Mouse (Mus musculus): ENCODE measurements around the gene Kdf1. TPM values are rescaled to one million over a fixed set of nuclear protein-coding genes. Genes with fewer than 3 reads are reported as not detected.

The Kdf1 gene
- polyA plus RNA-seq, 1 experiment from 2014 or later: 0.41 TPM

GRCm38 (mm10) chr4:133536652-133537051 lies 17.9 kb downstream of the Kdf1 start:
- no peaks in the 10 kb centered on the region for H3K27me3 ChIP-seq
- no peak overlapping the region for H3K27ac ChIP-seq (replicated peaks)
- peaks cover 63% of the 10 kb centered on the region for H3K36me3 ChIP-seq
- H3K4me3 ChIP-seq: no peak overlapping the region
- H3K4me1 ChIP-seq: no peaks in the 10 kb centered on the region
- no peak overlapping the region for H3K4me2 ChIP-seq (replicated peaks)
- ATAC-seq (replicated peaks): no peak
- H3K9ac ChIP-seq (replicated peaks): no peak overlapping the region
- 91% methylated on average over 5 of the region's 5 CpGs for WGBS
- no peaks in the 10 kb centered on the region for H3K9me3 ChIP-seq

GRCm38 (mm10) chr4:133545272-133546231 lies 26.8 kb downstream of the Kdf1 start, which contains the start of gene Nudc:
Nudc (minus strand) TSS chr4:133545996.
- Histone ChIP-seq H3K4me2 (replicated peaks) (peak within 1 kb of the TSS; percentile 70), H3K27me3 (no peaks in the 10 kb centered on the region), H3K36me3 (peaks cover 12% of the 10 kb centered on the region; the same call in 1 of the 2 replicates), H3K9ac (replicated peaks) (peak within 1 kb of the TSS; percentile 76), H3K9me3 (no peaks in the 10 kb centered on the region), H3K27ac (replicated peaks) (peak within 1 kb of the TSS; percentile 71), H3K4me3 (peak within 1 kb of the TSS; percentile 67), H3K4me1 (peaks cover 22% of the 10 kb centered on the region)
- under 1% methylated on average over 75 of the region's 77 CpGs for WGBS
- ATAC-seq (replicated peaks): peak; percentile 99

- WGBS: 62% methylated on average over 1 of the region's 1 CpGs
These were observed 33.3 kb downstream of the Kdf1 start for GRCm38 (mm10) chr4:133552029-133552428.

GRCm38 (mm10) chr4:133552768-133553447 lies 34.1 kb downstream of the Kdf1 start, which contains the start of gene Nr0b2:
Nr0b2 (plus strand) TSS chr4:133553376.
- Histone ChIP-seq H3K4me2 (replicated peaks) (no peak within 1 kb of the TSS), H3K27me3 (0 out of 2 replicates have a peak, but pooled peaks cover 9% of the 10 kb centered on the region), H3K4me1 (no peaks in the 10 kb centered on the region), H3K9me3 (no peaks in the 10 kb centered on the region), H3K9ac (replicated peaks) (no peak within 1 kb of the TSS), H3K4me3 (no peak within 1 kb of the TSS), H3K27ac (replicated peaks) (no peak within 1 kb of the TSS), H3K36me3 (no peaks in the 10 kb centered on the region)
- 79% methylated on average over 10 of the region's 10 CpGs for WGBS
- no peak for ATAC-seq (replicated peaks)

More at GRCm38 (mm10) chr4:133552029-133552428, 33.3 kb downstream of the Kdf1 start:
- no peak overlapping the region for H3K9ac ChIP-seq (replicated peaks)
- no peak for ATAC-seq (replicated peaks)
- 0 out of 2 replicates have a peak, but pooled peaks cover 9% of the 10 kb centered on the region for H3K27me3 ChIP-seq
- no peak overlapping the region for H3K27ac ChIP-seq (replicated peaks)
- H3K4me2 ChIP-seq (replicated peaks): no peak overlapping the region
- no peaks in the 10 kb centered on the region for H3K36me3 ChIP-seq
- no peak overlapping the region for H3K4me3 ChIP-seq
- H3K4me1 ChIP-seq: no peaks in the 10 kb centered on the region
- no peaks in the 10 kb centered on the region for H3K9me3 ChIP-seq

- no peak overlapping the region for H3K9ac ChIP-seq (replicated peaks)
- 80% methylated on average over 19 of the region's 19 CpGs for WGBS
- no peak overlapping the region for H3K4me3 ChIP-seq
- no peaks in the 10 kb centered on the region for H3K4me1 ChIP-seq
- no peaks in the 10 kb centered on the region for H3K9me3 ChIP-seq
- ATAC-seq (replicated peaks): no peak
- H3K27me3 ChIP-seq: 0 out of 2 replicates have a peak, but pooled peaks cover 9% of the 10 kb centered on the region
- H3K27ac ChIP-seq (replicated peaks): no peak overlapping the region
- H3K36me3 ChIP-seq: no peaks in the 10 kb centered on the region
- H3K4me2 ChIP-seq (replicated peaks): no peak overlapping the region
These were observed 34.9 kb downstream of the Kdf1 start for GRCm38 (mm10) chr4:133553448-133554330.

- ATAC-seq (replicated peaks): no peak
- Histone ChIP-seq H3K27me3 (0 out of 2 replicates have a peak, but pooled peaks cover 9% of the 10 kb centered on the region), H3K4me1 (no peaks in the 10 kb centered on the region), H3K4me2 (replicated peaks) (no peak overlapping the region), H3K9me3 (no peaks in the 10 kb centered on the region), H3K9ac (replicated peaks) (no peak overlapping the region), H3K4me3 (no peak overlapping the region), H3K36me3 (no peaks in the 10 kb centered on the region), H3K27ac (replicated peaks) (no peak overlapping the region)
- WGBS: 45% methylated on average over 10 of the region's 10 CpGs
These were observed 38.4 kb downstream of the Kdf1 start for GRCm38 (mm10) chr4:133557041-133557717.

- WGBS: 76% methylated on average over 4 of the region's 4 CpGs
- no peak for ATAC-seq (replicated peaks)
- H3K27me3 ChIP-seq: 0 out of 2 replicates have a peak, but pooled peaks cover 3% of the 10 kb centered on the region
These were observed 41.1 kb downstream of the Kdf1 start for GRCm38 (mm10) chr4:133559846-133560245.

GRCm38 (mm10) chr4:133561622-133562021 lies 42.9 kb downstream of the Kdf1 start:
- H3K9me3 ChIP-seq: no peaks in the 10 kb centered on the region
- WGBS: 68% methylated on average over 4 of the region's 4 CpGs
- ATAC-seq (replicated peaks): no peak
- H3K4me2 ChIP-seq (replicated peaks): no peak overlapping the region
- H3K4me3 ChIP-seq: no peak overlapping the region
- H3K36me3 ChIP-seq: no peaks in the 10 kb centered on the region
- H3K4me1 ChIP-seq: no peaks in the 10 kb centered on the region
- no peaks in the 10 kb centered on the region for H3K27me3 ChIP-seq
- no peak overlapping the region for H3K27ac ChIP-seq (replicated peaks)
- no peak overlapping the region for H3K9ac ChIP-seq (replicated peaks)

More at GRCm38 (mm10) chr4:133559846-133560245, 41.1 kb downstream of the Kdf1 start:
- Histone ChIP-seq H3K9me3 (no peaks in the 10 kb centered on the region), H3K36me3 (no peaks in the 10 kb centered on the region), H3K27ac (replicated peaks) (no peak overlapping the region), H3K4me3 (no peak overlapping the region), H3K4me1 (no peaks in the 10 kb centered on the region), H3K4me2 (replicated peaks) (no peak overlapping the region), H3K9ac (replicated peaks) (no peak overlapping the region)

GRCm38 (mm10) chr4:133563123-133563571 lies 44.4 kb downstream of the Kdf1 start:
- WGBS: 66% methylated on average over 11 of the region's 11 CpGs

GRCm38 (mm10) chr4:133567251-133567650 lies 48.5 kb downstream of the Kdf1 start:
- no peaks in the 10 kb centered on the region for H3K36me3 ChIP-seq
- H3K4me2 ChIP-seq (replicated peaks): no peak overlapping the region
- H3K9me3 ChIP-seq: no peaks in the 10 kb centered on the region
- no peak for ATAC-seq (replicated peaks)
- no peaks in the 10 kb centered on the region for H3K4me1 ChIP-seq
- no peaks in the 10 kb centered on the region for H3K27me3 ChIP-seq
- H3K27ac ChIP-seq (replicated peaks): no peak overlapping the region
- WGBS: 31% methylated on average over 8 of the region's 8 CpGs
- no peak overlapping the region for H3K9ac ChIP-seq (replicated peaks)
- H3K4me3 ChIP-seq: no peak overlapping the region

More at GRCm38 (mm10) chr4:133563123-133563571, 44.4 kb downstream of the Kdf1 start:
- ATAC-seq (replicated peaks): no peak
- Histone ChIP-seq H3K4me2 (replicated peaks) (no peak overlapping the region), H3K4me1 (no peaks in the 10 kb centered on the region), H3K36me3 (no peaks in the 10 kb centered on the region), H3K9me3 (no peaks in the 10 kb centered on the region), H3K9ac (replicated peaks) (no peak overlapping the region), H3K27me3 (no peaks in the 10 kb centered on the region), H3K27ac (replicated peaks) (no peak overlapping the region), H3K4me3 (no peak overlapping the region)
